Mouse (Mus musculus) granulocyte monocyte progenitor cell, adult 5-6 weeks (primary cell): ENCODE results near the gene Exoc3l4. TPM values are rescaled to one million over a fixed set of nuclear protein-coding genes. Genes with fewer than 3 reads are reported as not detected.

Experiments used
- ATAC-seq: replicated peaks from 2 replicates; pipeline ENCODE4 v1.8.0; 2016; ENCODE audit warnings: mild to moderate bottlenecking, moderate TSS enrichment, inconsistent platforms; ENCODE audit not compliant: poor library complexity, severe bottlenecking
- total RNA-seq, 2 experiments: library from RNA; stranded (forward) in 1 of 2; stranded (reverse) in 1 of 2; fragments of 200-712, 200-1000 nt in 1 of 2; fragments of >200 nt in 1 of 2; fragmentation: Nextera tagmentation in 1 of 2; gene quantifications; 2 replicates each; pipeline ENCODE4 v1.2.3; 2014 to 2017

Gene Exoc3l4
- total RNA-seq, 2 experiments from 2014 or later = 0.26 TPM; not detected in 1

- ATAC-seq = no peak
Measured at GRCm38 (mm10) chr12:111430868-111431817, 14.3 kb downstream of the Exoc3l4 start.

- ATAC-seq = peak; percentile 40
Measured at GRCm38 (mm10) chr12:111432097-111432496, 15.3 kb downstream of the Exoc3l4 start.

- no peak for ATAC-seq
Measured at GRCm38 (mm10) chr12:111432751-111433331, 16.0 kb downstream of the Exoc3l4 start.

- no peak for ATAC-seq
Measured at GRCm38 (mm10) chr12:111434164-111434744, 17.4 kb downstream of the Exoc3l4 start.

- no peak for ATAC-seq
Measured at GRCm38 (mm10) chr12:111434745-111435327, 18.0 kb downstream of the Exoc3l4 start.

- 0 out of 2 replicates have a peak, but pooled peaks have one; percentile 22 for ATAC-seq
Measured at GRCm38 (mm10) chr12:111436170-111436569, 19.4 kb downstream of the Exoc3l4 start.

- ATAC-seq = peak; percentile 60
Measured at GRCm38 (mm10) chr12:111436640-111437039, 19.8 kb downstream of the Exoc3l4 start.

GRCm38 (mm10) chr12:111437222-111437900 is 20.5 kb downstream of the Exoc3l4 start:
- peak; percentile 58 for ATAC-seq

- no peak for ATAC-seq
Measured at GRCm38 (mm10) chr12:111438850-111439249, 22.0 kb downstream of the Exoc3l4 start.

GRCm38 (mm10) chr12:111440701-111441373 is 24.0 kb downstream of the Exoc3l4 start:
- no peak for ATAC-seq

- 0 out of 2 replicates have a peak, but pooled peaks have one; percentile 4 for ATAC-seq
Measured at GRCm38 (mm10) chr12:111441523-111441922, 24.7 kb downstream of the Exoc3l4 start.

- peak; percentile 56 for ATAC-seq
Measured at GRCm38 (mm10) chr12:111442309-111443010, 25.6 kb downstream of the Exoc3l4 start, which contains the start of gene Tnfaip2. TSS of gene Tnfaip2 (plus strand) at chr12:111442469.

GRCm38 (mm10) chr12:111443011-111443870 is 26.4 kb downstream of the Exoc3l4 start:
- ATAC-seq = peak; percentile 13

GRCm38 (mm10) chr12:111443921-111444831 is 27.4 kb downstream of the Exoc3l4 start:
- peak; percentile 43 for ATAC-seq

- ATAC-seq = no peak
Measured at GRCm38 (mm10) chr12:111445161-111445889, 28.5 kb downstream of the Exoc3l4 start.
